Comparison of ENCODE assay signal across 8 mouse cellular contexts in the genomic region with DNA sequence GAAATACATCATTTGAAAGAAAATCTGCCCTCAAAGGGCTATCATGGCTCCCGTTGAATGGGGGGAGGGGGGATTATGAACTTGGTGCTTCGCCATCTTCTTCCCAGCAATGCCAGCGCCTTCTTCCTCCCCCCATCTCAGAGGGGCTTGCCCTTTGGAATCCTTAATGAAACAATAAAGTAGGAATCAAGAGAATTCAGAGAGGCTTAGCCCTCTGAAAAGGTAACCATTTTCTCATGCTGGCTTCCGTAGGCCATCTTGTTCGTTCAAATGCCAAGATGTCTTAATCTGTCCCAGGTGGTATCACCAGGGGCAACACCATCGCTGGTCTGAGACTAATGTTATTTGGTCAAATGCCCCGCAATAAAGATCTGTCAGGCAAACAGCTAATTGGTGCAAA. TPM values are rescaled to one million over a fixed set of nuclear protein-coding genes. Genes with fewer than 3 reads are reported as not detected.
DNase-seq lines count a peak whose midpoint lies in the region; ATAC-seq and TF ChIP-seq lines count a peak whose summit lies in the region.

No protein-coding gene starts in this region.

- no peak for ATAC-seq in lung, postnatal 0 days
- no peak for ATAC-seq in limb, embryonic 13.5 days (ENCODE audit: low FRiP score, low read depth)
- no peak for ATAC-seq in stomach, embryonic 16.5 days (ENCODE audit: insufficient read depth, low FRiP score)

- no peak for TF ChIP-seq CTCF in lung, postnatal 0 days (IDR thresholded peaks at IDR 0.05)

- H3K27me3 ChIP-seq in lung, postnatal 0 days (replicated peaks; ENCODE audit: insufficient read depth, low read length): no peaks in the 10 kb centered on the region
- H3K27me3 ChIP-seq in limb, embryonic 13.5 days: no peaks in the 10 kb centered on the region
- no peaks in the 10 kb centered on the region for H3K27me3 ChIP-seq in stomach, embryonic 16.5 days (ENCODE audit: control insufficient read depth, insufficient read depth, low read length)

- TF ChIP-seq EP300 in lung, postnatal 0 days (IDR thresholded peaks at IDR 0.05): no peak

- no peaks in the 10 kb centered on the region for H3K4me1 ChIP-seq in lung, postnatal 0 days (ENCODE audit: insufficient read depth, low read depth, low read length)
- H3K4me1 ChIP-seq in limb, embryonic 13.5 days: peaks cover 14% of the 10 kb centered on the region
- H3K4me1 ChIP-seq in stomach, embryonic 16.5 days (ENCODE audit: control insufficient read depth, insufficient read depth, low read length): no peaks in the 10 kb centered on the region

- H3K36me3 ChIP-seq in lung, postnatal 0 days (ENCODE audit: insufficient read depth, low read length): no peaks in the 10 kb centered on the region
- no peaks in the 10 kb centered on the region; the same call in 1 of the 2 replicates for H3K36me3 ChIP-seq in limb, embryonic 13.5 days
- H3K36me3 ChIP-seq in stomach, embryonic 16.5 days (ENCODE audit: control insufficient read depth, insufficient read depth, low read length): no peaks in the 10 kb centered on the region

- H3K27ac ChIP-seq in lung, postnatal 0 days (ENCODE audit: low read length): no peak overlapping the region
- no peak overlapping the region; the same call in 1 of the 2 replicates for H3K27ac ChIP-seq in limb, embryonic 13.5 days
- H3K27ac ChIP-seq in stomach, embryonic 16.5 days (ENCODE audit: low read length): no peak overlapping the region

- peak; percentile 69 to 77 for DNase-seq in cerebellum, postnatal 10 days
- no peak for DNase-seq in cerebellum, adult 9-10 months
- DNase-seq in lung, postnatal 0 days (ENCODE audit: low spot score): no peak
- DNase-seq in lung, postnatal 25 days (ENCODE audit: low spot score): no peak
- DNase-seq in lung, postnatal 4 days: no peak
- no peak for DNase-seq in thymus, postnatal 25 days

- H3K9ac ChIP-seq in lung, postnatal 0 days (replicated peaks; ENCODE audit: low read depth): no peak overlapping the region
- H3K9ac ChIP-seq in limb, embryonic 13.5 days: peak overlapping the region; percentile 96
- peak overlapping the region; percentile 84; the same call in 1 of the 2 replicates for H3K9ac ChIP-seq in stomach, embryonic 16.5 days (ENCODE audit: low read length)

- no peak overlapping the region for H3K4me3 ChIP-seq in lung, postnatal 0 days (ENCODE audit: low read depth, low read length)
- peak overlapping the region; percentile 93 for H3K4me3 ChIP-seq in limb, embryonic 13.5 days
- H3K4me3 ChIP-seq in stomach, embryonic 16.5 days (replicated peaks; ENCODE audit: low read length): peak overlapping the region; percentile 80

- no peaks in the 10 kb centered on the region for H3K9me3 ChIP-seq in lung, postnatal 0 days (ENCODE audit: low read length)
- no peaks in the 10 kb centered on the region for H3K9me3 ChIP-seq in limb, embryonic 13.5 days
- H3K9me3 ChIP-seq in stomach, embryonic 16.5 days (replicated peaks; ENCODE audit: control insufficient read depth, low read length): no peaks in the 10 kb centered on the region

- 63% methylated on average over 7 of the region's 7 CpGs for WGBS in lung, postnatal 0 days
- WGBS in limb, embryonic 13.5 days: 31% methylated on average over 7 of the region's 7 CpGs
- 43% methylated on average over 7 of the region's 7 CpGs for WGBS in stomach, embryonic 16.5 days

- H3K4me2 ChIP-seq in lung, postnatal 0 days (replicated peaks; ENCODE audit: low read depth, low read length): peak overlapping the region; percentile 89; the same call in 1 of the 2 replicates
- H3K4me2 ChIP-seq in limb, embryonic 13.5 days (replicated peaks): peak overlapping the region; percentile 88
- peak overlapping the region; percentile 86 for H3K4me2 ChIP-seq in stomach, embryonic 16.5 days (ENCODE audit: low read depth, low read length)

RNA-seq across cellular contexts. Expression of a gene that starts 2.1 kb away (rescaled TPM):
- 7.1 and 8.7 TPM in 2 replicates for polyA plus RNA-seq in lung, postnatal 0 days (2015; fragmentation: Nextera tagmentation; extraction: Ambion mirVana)
- polyA plus RNA-seq in limb, embryonic 13.5 days (2015; fragmentation: Nextera tagmentation; extraction: Ambion mirVana): 51.6 and 58.8 TPM in 2 replicates
- 12.3 and 15.8 TPM in 2 replicates for polyA plus RNA-seq in stomach, embryonic 16.5 days (2015; fragmentation: Nextera tagmentation; extraction: Ambion mirVana)

Comparison
In these comparisons a context has a peak if more than half of its experiments do, and no peak if none do; other contexts are left out.
1. DNase-seq: peak in cerebellum, postnatal 10 days (2 of 2); none in cerebellum, adult 9-10 months (single experiment), lung, postnatal 0 days (single experiment), lung, postnatal 25 days (single experiment), lung, postnatal 4 days (0 of 2) and thymus, postnatal 25 days (single experiment).
2. Peak in every context shown above with its lines, with median percentiles within 50 percentile points of each other: H3K4me2 ChIP-seq.